Mouse (Mus musculus) neural tube, embryonic 14.5 days (tissue): ENCODE data around the gene Gas7. TPM values are rescaled to one million over a fixed set of nuclear protein-coding genes. Genes with fewer than 3 reads are reported as not detected.
A peak's percentile ranks its signal among the peaks of the same experiment; 100 is the strongest.

ENCODE experiments used
- ATAC-seq: fragments of 200-750 bp; cut with Nextera tagmentation; 2 replicates; pipeline ENCODE4 v1.8.0; 2017; ENCODE audit warnings: low read depth, mild to moderate bottlenecking, moderate TSS enrichment, moderate library complexity
- H3K27ac ChIP-seq: fragments of 300-500 bp; sonication (generic); 2 replicates; pipeline ENCODE4 v1.5.1; 2014; ENCODE audit warnings: low read depth, mild to moderate bottlenecking, control low read depth, low read length, moderate library complexity, mixed read lengths
- H3K27me3 ChIP-seq: fragments of 300-500 bp; sonication (generic); 2 replicates; pipeline ENCODE4 v1.6.1; 2014; ENCODE audit warnings: low read length; ENCODE audit not compliant: control insufficient read depth, insufficient read depth
- H3K36me3 ChIP-seq: fragments of 300-500 bp; sonication (generic); 2 replicates; pipeline ENCODE4 v1.6.1; 2014; ENCODE audit warnings: low read length, mixed read lengths; ENCODE audit not compliant: control insufficient read depth, insufficient read depth
- H3K4me1 ChIP-seq: fragments of 300-500 bp; sonication (generic); 2 replicates; pipeline ENCODE4 v1.6.1; 2014; ENCODE audit warnings: low read length; ENCODE audit not compliant: control insufficient read depth, insufficient read depth
- H3K4me2 ChIP-seq: fragments of 300-500 bp; sonication (generic); 2 replicates; pipeline ENCODE4 v1.6.1; 2014; ENCODE audit warnings: mild to moderate bottlenecking, low read depth, low read length, control low read depth
- H3K4me3 ChIP-seq: fragments of 300-500 bp; sonication (generic); 2 replicates; pipeline ENCODE4 v1.5.1; 2014; ENCODE audit warnings: low read depth, low read length, control low read depth, mixed read lengths
- H3K9ac ChIP-seq: fragments of 300-500 bp; sonication (generic); replicated peaks from 2 replicates; pipeline ENCODE4 v1.6.1; 2014; ENCODE audit warnings: low read depth, mild to moderate bottlenecking, control low read depth, low read length, mixed read lengths
- H3K9me3 ChIP-seq: fragments of 300-500 bp; sonication (generic); 2 replicates; pipeline ENCODE4 v1.6.1; 2016; ENCODE audit warnings: low read length; ENCODE audit not compliant: control insufficient read depth
- WGBS: fragments of 180-500 bp; shearing (Covaris S2); extraction: QIAGEN DNeasy Blood & Tissue Kit; methylation state at CpG from one replicate; pipeline ENCODE4 v1.1.7; 2014; 5-methylcytosine and 5-hydroxymethylcytosine counted together
- polyA plus RNA-seq: library from polyadenylated mRNA; unstranded; fragments of >200 nt; fragmentation: Nextera tagmentation; extraction: Ambion mirVana; gene quantifications from 2 replicates; pipeline ENCODE4 v1.2.1, GENCODE M21; 2014

The Gas7 gene
- polyA plus RNA-seq, 1 experiment from 2014 or later = 22.1 TPM

GRCm38 (mm10) chr11:67653521-67654090 is 198.4 kb downstream of the Gas7 start:
- Histone ChIP-seq H3K4me2 (no peak overlapping the region), H3K4me3 (no peak overlapping the region), H3K4me1 (0 out of 2 replicates have a peak, but pooled peaks cover 5% of the 10 kb centered on the region), H3K9ac (no peak overlapping the region), H3K27ac (no peak overlapping the region), H3K27me3 (no peaks in the 10 kb centered on the region), H3K9me3 (no peaks in the 10 kb centered on the region), H3K36me3 (no peaks in the 10 kb centered on the region)
- ATAC-seq = no peak
- WGBS = 94% methylated on average over 9 of the region's 9 CpGs

DNA sequence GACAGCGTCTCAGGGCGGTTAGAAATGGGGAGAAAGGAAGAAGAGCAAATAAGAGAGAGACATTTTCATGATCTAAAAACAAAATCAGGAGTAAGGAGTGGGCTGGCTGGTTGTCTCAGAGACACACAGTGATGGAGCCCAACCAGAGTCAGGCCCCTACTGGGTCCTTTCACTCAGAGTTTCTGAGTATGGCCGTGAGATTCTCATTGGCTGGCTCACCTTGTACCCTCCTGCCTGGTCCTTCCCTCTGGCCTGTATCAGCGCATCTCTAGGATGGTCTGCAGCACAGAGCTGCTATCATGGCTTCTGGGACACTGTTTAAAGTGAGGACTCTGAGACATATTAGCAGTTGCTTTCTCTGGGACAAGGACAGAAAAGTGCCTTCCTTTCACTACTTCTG is 199.3 kb downstream of the Gas7 start:
- H3K4me3 ChIP-seq = no peak overlapping the region
- H3K9ac ChIP-seq = no peak overlapping the region
- H3K27ac ChIP-seq = no peak overlapping the region
- 0 out of 2 replicates have a peak, but pooled peaks cover 5% of the 10 kb centered on the region for H3K4me1 ChIP-seq
- 87% methylated on average over 4 of the region's 4 CpGs for WGBS
- H3K4me2 ChIP-seq = no peak overlapping the region
- no peaks in the 10 kb centered on the region for H3K27me3 ChIP-seq
- ATAC-seq = no peak
- H3K9me3 ChIP-seq = no peaks in the 10 kb centered on the region
- H3K36me3 ChIP-seq = no peaks in the 10 kb centered on the region

- H3K4me3 ChIP-seq = no peak overlapping the region
- no peak overlapping the region for H3K4me2 ChIP-seq
- H3K36me3 ChIP-seq = no peaks in the 10 kb centered on the region
- no peak overlapping the region for H3K27ac ChIP-seq
- ATAC-seq = no peak
- H3K9ac ChIP-seq = 0 out of 2 replicates have a peak overlapping the region, but pooled peaks have one; percentile 3
- H3K27me3 ChIP-seq = no peaks in the 10 kb centered on the region
- 0 out of 2 replicates have a peak, but pooled peaks cover 5% of the 10 kb centered on the region for H3K4me1 ChIP-seq
- H3K9me3 ChIP-seq = no peaks in the 10 kb centered on the region
- WGBS = 68% methylated on average over 17 of the region's 17 CpGs
Measured at GRCm38 (mm10) chr11:67655236-67655959, 200.2 kb downstream of the Gas7 start.

GRCm38 (mm10) chr11:67656366-67656765 is 201.1 kb downstream of the Gas7 start:
- no peaks in the 10 kb centered on the region for H3K27me3 ChIP-seq
- 0 out of 2 replicates have a peak, but pooled peaks cover 5% of the 10 kb centered on the region for H3K4me1 ChIP-seq
- H3K4me2 ChIP-seq = no peak overlapping the region
- H3K36me3 ChIP-seq = no peaks in the 10 kb centered on the region
- 82% methylated on average over 7 of the region's 7 CpGs for WGBS
- ATAC-seq = no peak
- no peaks in the 10 kb centered on the region for H3K9me3 ChIP-seq
- H3K4me3 ChIP-seq = no peak overlapping the region
- H3K9ac ChIP-seq = no peak overlapping the region
- H3K27ac ChIP-seq = no peak overlapping the region

DNA sequence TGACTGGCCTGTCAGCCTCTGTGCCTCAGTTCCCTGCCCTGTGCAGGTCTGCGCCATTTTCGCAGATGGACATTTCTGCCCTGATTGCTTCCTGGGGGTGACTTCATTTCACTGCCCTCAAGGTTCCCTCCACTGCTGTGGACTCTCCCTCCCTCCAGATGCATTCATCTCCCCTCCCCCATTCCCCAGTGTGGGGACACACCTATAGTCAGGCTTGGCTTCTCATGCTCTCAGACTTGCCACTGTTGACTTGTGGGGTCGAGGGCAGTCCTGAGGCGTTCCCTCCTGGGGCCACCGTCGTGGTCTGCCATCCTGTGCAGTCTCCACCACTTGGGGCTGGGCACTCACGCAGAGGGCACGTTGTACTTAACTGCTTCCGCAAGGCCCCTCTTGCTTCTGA is 201.6 kb downstream of the Gas7 start:
- H3K9me3 ChIP-seq = no peaks in the 10 kb centered on the region
- no peak for ATAC-seq
- 0 out of 2 replicates have a peak, but pooled peaks cover 5% of the 10 kb centered on the region for H3K4me1 ChIP-seq
- H3K27ac ChIP-seq = no peak overlapping the region
- no peaks in the 10 kb centered on the region for H3K36me3 ChIP-seq
- H3K4me3 ChIP-seq = no peak overlapping the region
- WGBS = 85% methylated on average over 9 of the region's 9 CpGs
- no peak overlapping the region for H3K4me2 ChIP-seq
- no peaks in the 10 kb centered on the region for H3K27me3 ChIP-seq
- no peak overlapping the region for H3K9ac ChIP-seq

DNA sequence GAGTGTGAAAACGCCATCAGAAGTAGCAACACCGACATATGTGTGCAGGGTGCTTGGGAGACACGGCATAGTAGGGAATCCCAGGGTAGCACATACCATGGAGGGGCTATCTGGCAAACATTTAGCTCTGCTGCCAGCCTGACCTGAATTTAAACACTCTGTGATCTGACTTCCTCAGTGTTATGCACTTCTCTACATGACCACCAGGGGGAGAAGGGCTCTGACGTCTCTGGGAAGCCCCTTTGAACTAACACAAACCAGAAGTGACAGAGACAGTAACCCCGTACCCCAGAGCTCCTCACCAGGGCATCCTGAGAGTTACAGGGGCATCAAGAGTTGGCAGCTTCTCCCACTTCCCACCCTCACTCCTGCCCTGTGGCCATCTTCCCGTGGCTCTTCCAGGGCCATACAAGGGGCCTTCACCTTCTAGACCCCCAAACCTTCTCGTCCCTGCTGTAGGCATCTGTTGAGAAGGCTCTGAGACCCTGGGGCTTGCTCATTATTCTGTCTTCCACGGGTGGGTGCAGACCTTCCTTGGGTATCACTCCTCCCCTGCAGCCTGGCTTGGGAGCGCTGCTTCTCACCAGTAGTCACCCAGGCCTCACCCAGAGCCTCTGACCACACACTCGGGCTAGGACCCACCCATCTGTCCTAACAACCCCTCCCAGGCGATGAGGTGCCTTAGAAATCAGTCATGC is 202.6 kb downstream of the Gas7 start:
- no peak overlapping the region for H3K4me2 ChIP-seq
- H3K9me3 ChIP-seq = no peaks in the 10 kb centered on the region
- H3K36me3 ChIP-seq = no peaks in the 10 kb centered on the region
- peak; percentile 38; the same call in 1 of the 2 replicates for ATAC-seq
- H3K4me3 ChIP-seq = no peak overlapping the region
- no peaks in the 10 kb centered on the region for H3K27me3 ChIP-seq
- H3K4me1 ChIP-seq = 0 out of 2 replicates have a peak, but pooled peaks cover 2% of the 10 kb centered on the region
- 44% methylated on average over 11 of the region's 11 CpGs for WGBS
- H3K9ac ChIP-seq = no peak overlapping the region
- no peak overlapping the region for H3K27ac ChIP-seq

DNA sequence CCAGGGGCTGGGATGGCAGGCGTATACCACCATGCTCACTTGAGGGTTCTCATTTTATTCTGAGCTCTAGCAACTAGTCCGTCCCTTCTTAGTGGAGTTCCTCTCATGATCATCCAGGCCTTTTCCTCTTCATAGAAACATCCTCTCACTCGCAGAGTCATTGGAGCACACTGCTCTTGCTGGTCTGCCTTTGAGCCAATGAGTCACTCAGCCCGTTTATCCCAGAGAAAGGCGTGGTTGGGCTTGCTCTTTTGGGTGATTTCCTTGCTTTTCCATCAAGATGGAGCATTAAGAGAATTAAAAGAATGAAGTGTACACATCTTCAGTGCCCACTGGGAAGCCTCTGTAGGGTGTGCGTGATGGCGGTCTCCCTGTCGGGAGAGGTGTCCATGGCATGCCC is 206.2 kb downstream of the Gas7 start:
- ATAC-seq = no peak
- no peak overlapping the region for H3K4me3 ChIP-seq

GRCm38 (mm10) chr11:67663437-67663836 is 208.2 kb downstream of the Gas7 start:
- ATAC-seq = no peak
- H3K9ac ChIP-seq = no peak overlapping the region
- no peaks in the 10 kb centered on the region for H3K9me3 ChIP-seq
- no peak overlapping the region for H3K4me2 ChIP-seq
- no peaks in the 10 kb centered on the region for H3K36me3 ChIP-seq
- H3K27ac ChIP-seq = no peak overlapping the region
- H3K4me1 ChIP-seq = no peaks in the 10 kb centered on the region
- H3K27me3 ChIP-seq = no peaks in the 10 kb centered on the region
- no peak overlapping the region for H3K4me3 ChIP-seq
- WGBS = 97% methylated on average over 4 of the region's 4 CpGs

More for the DNA sequence above, 206.2 kb downstream of the Gas7 start:
- 90% methylated on average over 8 of the region's 8 CpGs for WGBS
- Histone ChIP-seq H3K4me2 (no peak overlapping the region), H3K27ac (no peak overlapping the region), H3K27me3 (no peaks in the 10 kb centered on the region), H3K4me1 (no peaks in the 10 kb centered on the region), H3K9me3 (no peaks in the 10 kb centered on the region), H3K9ac (no peak overlapping the region), H3K36me3 (no peaks in the 10 kb centered on the region)

GRCm38 (mm10) chr11:67664261-67664660 is 209.0 kb downstream of the Gas7 start:
- 92% methylated on average over 3 of the region's 3 CpGs for WGBS
- Histone ChIP-seq H3K27ac (peak overlapping the region; percentile 68), H3K36me3 (no peaks in the 10 kb centered on the region)

More at GRCm38 (mm10) chr11:67664261-67664660, 209.0 kb downstream of the Gas7 start:
- Histone ChIP-seq H3K4me2 (no peak overlapping the region), H3K27me3 (no peaks in the 10 kb centered on the region), H3K4me1 (no peaks in the 10 kb centered on the region), H3K9ac (no peak overlapping the region), H3K9me3 (no peaks in the 10 kb centered on the region), H3K4me3 (no peak overlapping the region)
- ATAC-seq = no peak
